ENCODE assay signal across 7 mouse cellular contexts in genomic region chr7:126791851-126792720, GRCm38 (mm10). TPM values are rescaled to one million over a fixed set of nuclear protein-coding genes. Genes with fewer than 3 reads are reported as not detected.
DNase-seq lines count a peak whose midpoint lies in the region; ATAC-seq and TF ChIP-seq lines count a peak whose summit lies in the region.

TSS of gene Ppp4c (minus strand) at chr7:126792496.

- peak; percentile 96 for DNase-seq in adrenal gland, postnatal 25 days
- peak; percentile 98 for DNase-seq in heart, adult 18-20 months
- peak; percentile 98 for DNase-seq in kidney, adult 2 months
- peak; percentile 95 to 97 for DNase-seq in spleen, adult 2 months (ENCODE audit: low read depth in 1 of 2, low spot score in 2 of 2)

- TF ChIP-seq CTCF in kidney, adult 2 months (conservative IDR thresholded peaks at IDR 0.05; ENCODE audit: insufficient read depth, insufficient read length, low read depth, low read length), result 0 out of 2 replicates have a peak, but pooled peaks have one; percentile 1
- no peak for TF ChIP-seq CTCF in spleen, adult 2 months (IDR thresholded peaks at IDR 0.05; ENCODE audit: extremely low read depth, insufficient read depth, insufficient read length, insufficient replicate concordance)

- no peaks in the 10 kb centered on the region for H3K27me3 ChIP-seq in embryonic facial prominence, embryonic 12.5 days
- H3K27me3 ChIP-seq in kidney, adult 2 months (replicated peaks; ENCODE audit: control insufficient read depth, insufficient read depth, low read length), result no peaks in the 10 kb centered on the region
- H3K27me3 ChIP-seq in limb, embryonic 12.5 days, result no peaks in the 10 kb centered on the region
- no peaks in the 10 kb centered on the region for H3K27me3 ChIP-seq in midbrain, embryonic 15.5 days (replicated peaks)
- H3K27me3 ChIP-seq in spleen, adult 2 months (ENCODE audit: control insufficient read depth, insufficient read depth, low read length), result no peaks in the 10 kb centered on the region

- TF ChIP-seq POLR2A in kidney, adult 2 months (IDR thresholded peaks at IDR 0.05; ENCODE audit: low read depth, low read length), result peak; percentile 4
- peak; percentile 79 for TF ChIP-seq POLR2A in spleen, adult 2 months (IDR thresholded peaks at IDR 0.05; ENCODE audit: low read depth, low read length)

- peaks cover 62% of the 10 kb centered on the region for H3K36me3 ChIP-seq in embryonic facial prominence, embryonic 12.5 days
- peaks cover 6% of the 10 kb centered on the region; the same call in 1 of the 2 replicates for H3K36me3 ChIP-seq in kidney, adult 2 months (ENCODE audit: control insufficient read depth, insufficient read depth, low read length)
- H3K36me3 ChIP-seq in limb, embryonic 12.5 days, result peaks cover 70% of the 10 kb centered on the region
- H3K36me3 ChIP-seq in midbrain, embryonic 15.5 days (replicated peaks), result peaks cover 40% of the 10 kb centered on the region
- peaks cover 41% of the 10 kb centered on the region for H3K36me3 ChIP-seq in spleen, adult 2 months (ENCODE audit: control insufficient read depth, insufficient read depth, low read length)

- ATAC-seq in embryonic facial prominence, embryonic 12.5 days (ENCODE audit: insufficient number of reproducible peaks, insufficient read depth, low FRiP score, low TSS enrichment), result peak; percentile 89
- ATAC-seq in limb, embryonic 12.5 days (ENCODE audit: insufficient number of reproducible peaks, insufficient read depth, low FRiP score, low TSS enrichment, low read depth), result peak; percentile 94
- peak; percentile 93 for ATAC-seq in midbrain, embryonic 15.5 days (replicated peaks)

- peak within 1 kb of the TSS; percentile 93 for H3K4me3 ChIP-seq in embryonic facial prominence, embryonic 12.5 days
- peak within 1 kb of the TSS; percentile 73 for H3K4me3 ChIP-seq in kidney, adult 2 months (ENCODE audit: insufficient read depth, low read depth, low read length)
- H3K4me3 ChIP-seq in limb, embryonic 12.5 days (replicated peaks), result peak within 1 kb of the TSS; percentile 77
- peak within 1 kb of the TSS; percentile 84 for H3K4me3 ChIP-seq in midbrain, embryonic 15.5 days
- peak within 1 kb of the TSS; percentile 83 for H3K4me3 ChIP-seq in spleen, adult 2 months (ENCODE audit: extremely low read depth, insufficient read depth, insufficient read length)

- peaks cover 19% of the 10 kb centered on the region for H3K4me1 ChIP-seq in embryonic facial prominence, embryonic 12.5 days
- H3K4me1 ChIP-seq in kidney, adult 2 months (ENCODE audit: control insufficient read depth, insufficient read depth, low read length), result peaks cover 6% of the 10 kb centered on the region; the same call in 1 of the 2 replicates
- H3K4me1 ChIP-seq in limb, embryonic 12.5 days (replicated peaks), result peaks cover 26% of the 10 kb centered on the region
- H3K4me1 ChIP-seq in midbrain, embryonic 15.5 days, result peaks cover 39% of the 10 kb centered on the region
- peaks cover 2% of the 10 kb centered on the region; the same call in 1 of the 2 replicates for H3K4me1 ChIP-seq in spleen, adult 2 months (ENCODE audit: control insufficient read depth, insufficient read depth, insufficient read length)

- under 1% methylated on average over 83 of the region's 83 CpGs for WGBS in embryonic facial prominence, embryonic 12.5 days
- under 1% methylated on average over 74 of the region's 83 CpGs for WGBS in kidney, adult 2 months
- WGBS in limb, embryonic 12.5 days, result under 1% methylated on average over 78 of the region's 83 CpGs
- under 1% methylated on average over 79 of the region's 83 CpGs for WGBS in midbrain, embryonic 15.5 days
- WGBS in spleen, adult 2 months, result under 1% methylated on average over 82 of the region's 83 CpGs

- H3K9ac ChIP-seq in embryonic facial prominence, embryonic 12.5 days, result peak within 1 kb of the TSS; percentile 97
- peak within 1 kb of the TSS; percentile 88 for H3K9ac ChIP-seq in limb, embryonic 12.5 days (replicated peaks)
- peak within 1 kb of the TSS; percentile 88 for H3K9ac ChIP-seq in midbrain, embryonic 15.5 days

- no peaks in the 10 kb centered on the region for H3K9me3 ChIP-seq in embryonic facial prominence, embryonic 12.5 days
- no peaks in the 10 kb centered on the region for H3K9me3 ChIP-seq in limb, embryonic 12.5 days
- H3K9me3 ChIP-seq in midbrain, embryonic 15.5 days, result no peaks in the 10 kb centered on the region

- H3K4me2 ChIP-seq in embryonic facial prominence, embryonic 12.5 days (replicated peaks), result peak within 1 kb of the TSS; percentile 74
- peak within 1 kb of the TSS; percentile 71 for H3K4me2 ChIP-seq in limb, embryonic 12.5 days
- H3K4me2 ChIP-seq in midbrain, embryonic 15.5 days, result peak within 1 kb of the TSS; percentile 90

- peak within 1 kb of the TSS; percentile 96 for H3K27ac ChIP-seq in embryonic facial prominence, embryonic 12.5 days
- peak within 1 kb of the TSS; percentile 72 for H3K27ac ChIP-seq in kidney, adult 2 months (ENCODE audit: insufficient read depth, low read depth, low read length)
- peak within 1 kb of the TSS; percentile 97 for H3K27ac ChIP-seq in limb, embryonic 12.5 days
- peak within 1 kb of the TSS; percentile 95 for H3K27ac ChIP-seq in midbrain, embryonic 15.5 days
- peak within 1 kb of the TSS; percentile 92 for H3K27ac ChIP-seq in spleen, adult 2 months (ENCODE audit: insufficient read depth, low read length)

RNA-seq across cellular contexts. Expression of gene Ppp4c, which starts in this region (rescaled TPM):
- total RNA-seq in adrenal gland, postnatal 25 days (2021), result 91.5 and 101 TPM in 2 replicates
- polyA plus RNA-seq in embryonic facial prominence, embryonic 12.5 days (2016; fragmentation: Nextera tagmentation; extraction: Ambion mirVana), result 362 and 385 TPM in 2 replicates
- total RNA-seq in heart, adult 18-20 months (2021), result 10 to 100 TPM; 35.6 to 39.0 TPM
- polyA plus RNA-seq in kidney, adult 2 months (2012; rRNA removed), result 135 and 145 TPM in 2 replicates
- polyA plus RNA-seq in limb, embryonic 12.5 days (2016; fragmentation: Nextera tagmentation; extraction: Ambion mirVana), result 378 and 401 TPM in 2 replicates
- 191 and 192 TPM in 2 replicates for polyA plus RNA-seq in midbrain, embryonic 15.5 days (2015; fragmentation: Nextera tagmentation; extraction: Ambion mirVana)
- 175 and 184 TPM in 2 replicates for polyA plus RNA-seq in spleen, adult 2 months (2012; rRNA removed)

Comparison
In these comparisons a context has a peak if more than half of its experiments do, and no peak if none do; other contexts are left out.
1. Peak in every context shown above with its lines: DNase-seq, ATAC-seq, H3K4me3 ChIP-seq and H3K27ac ChIP-seq.